Mouse (Mus musculus) hindbrain, embryonic 11.5 days (tissue): ENCODE measurements at regions not wholly inside any gene's neighbourhood (a gene's known extent, or its start where the extent isn't known, plus 50 kb on each side); places are given as distances from the start of the nearest gene placed in this dataset.

Source experiments
- ATAC-seq: fragments of 200-750 bp; cut with Nextera tagmentation; 2 replicates; pipeline ENCODE4 v1.8.0; 2017; ENCODE audit warnings: mild to moderate bottlenecking, moderate TSS enrichment, moderate library complexity; ENCODE audit not compliant: low FRiP score
- DNase-seq: peaks from one replicate; pipeline ENCODE4 v3.0.0-alpha.2; 2015; ENCODE audit warnings: low spot score
- H3K27ac ChIP-seq: fragments of 300-500 bp; sonication (generic); 2 replicates; pipeline ENCODE4 v1.5.1; 2014; ENCODE audit warnings: mild to moderate bottlenecking, low read depth, low read length
- H3K27me3 ChIP-seq: fragments of 300-500 bp; sonication (generic); 2 replicates; pipeline ENCODE4 v1.6.1; 2014; ENCODE audit warnings: mild to moderate bottlenecking, low read length, moderate library complexity, mixed read lengths; ENCODE audit not compliant: control insufficient read depth, insufficient read depth
- H3K36me3 ChIP-seq: fragments of 300-500 bp; sonication (generic); 2 replicates; pipeline ENCODE4 v1.6.1; 2014; ENCODE audit warnings: mild to moderate bottlenecking, low read length, moderate library complexity, mixed read lengths; ENCODE audit not compliant: control insufficient read depth, insufficient read depth
- H3K4me1 ChIP-seq: fragments of 300-500 bp; sonication (generic); replicated peaks from 2 replicates; pipeline ENCODE4 v1.6.1; 2014; ENCODE audit warnings: low read length, mixed read lengths; ENCODE audit not compliant: control insufficient read depth, insufficient read depth
- H3K4me2 ChIP-seq: fragments of 300-500 bp; sonication (generic); replicated peaks from 2 replicates; pipeline ENCODE4 v1.6.1; 2014; ENCODE audit warnings: mild to moderate bottlenecking, low read depth, low read length
- H3K4me3 ChIP-seq: fragments of 300-500 bp; sonication (generic); 2 replicates; pipeline ENCODE4 v1.5.1; 2014; ENCODE audit warnings: low read depth, low read length
- H3K9ac ChIP-seq: fragments of 300-500 bp; sonication (generic); 2 replicates; pipeline ENCODE4 v1.6.1; 2014; ENCODE audit warnings: low read depth, low read length
- H3K9me3 ChIP-seq: fragments of 300-500 bp; sonication (generic); 2 replicates; pipeline ENCODE4 v1.6.1; 2016; ENCODE audit warnings: low read length; ENCODE audit not compliant: control insufficient read depth
- WGBS: fragments of 180-500 bp; shearing (Covaris S2); extraction: QIAGEN DNeasy Blood & Tissue Kit; methylation state at CpG from one replicate; pipeline ENCODE4 v1.1.7; 2014; 5-methylcytosine and 5-hydroxymethylcytosine counted together

GRCm38 (mm10) chr1:121096551-121097550, 235.5 kb downstream of the Insig2 start:
- H3K27me3 ChIP-seq = no peaks in the 10 kb centered on the region
- no peak for ATAC-seq

DNA sequence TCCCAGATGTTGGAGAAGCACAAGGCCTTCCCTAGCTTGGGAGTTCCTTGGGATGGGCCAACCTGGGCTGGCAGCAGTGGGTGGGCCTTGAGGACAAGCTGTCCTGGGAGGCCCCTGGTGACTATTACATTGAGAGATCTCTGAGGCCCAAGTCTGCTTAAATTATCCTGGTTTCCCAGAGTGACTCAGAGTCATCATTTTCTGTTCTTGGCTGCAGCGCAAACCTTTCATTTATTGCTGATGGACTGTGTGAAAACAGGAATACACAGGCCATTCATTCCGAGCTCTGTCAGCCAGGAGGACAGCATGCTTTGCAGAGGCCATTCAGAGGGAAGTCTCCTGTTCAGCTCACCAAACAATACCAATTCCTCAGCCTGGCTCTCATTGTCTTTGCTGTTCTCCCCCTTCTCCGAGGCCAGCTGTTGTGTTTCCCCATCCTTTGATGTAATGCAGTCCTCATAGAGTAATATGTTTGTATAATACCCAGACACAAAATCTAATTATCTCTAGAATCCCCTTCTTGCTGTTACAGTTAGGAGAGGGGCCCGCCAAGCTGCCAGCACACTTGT, 220.5 kb downstream of the Insig2 start:
- Histone ChIP-seq H3K4me3 (no peak overlapping the region), H3K36me3 (no peaks in the 10 kb centered on the region), H3K4me2 (no peak overlapping the region), H3K27me3 (no peaks in the 10 kb centered on the region), H3K4me1 (0 out of 2 replicates have a peak, but pooled peaks cover 2% of the 10 kb centered on the region), H3K9me3 (no peaks in the 10 kb centered on the region), H3K27ac (no peak overlapping the region), H3K9ac (no peak overlapping the region)
- WGBS = 41% methylated on average over 4 of the region's 4 CpGs
- ATAC-seq = no peak
- DNase-seq = peak; percentile 13

More at GRCm38 (mm10) chr1:121096551-121097550, 235.5 kb downstream of the Insig2 start:
- WGBS = 8% methylated on average over 28 of the region's 28 CpGs
- H3K4me1 ChIP-seq = no peaks in the 10 kb centered on the region
- peak; percentile 26 for DNase-seq
- H3K4me3 ChIP-seq = peak overlapping the region; percentile 24
- no peaks in the 10 kb centered on the region for H3K9me3 ChIP-seq
- H3K9ac ChIP-seq = no peak overlapping the region
- no peak overlapping the region for H3K27ac ChIP-seq
- no peaks in the 10 kb centered on the region for H3K36me3 ChIP-seq
- peak overlapping the region; percentile 42 for H3K4me2 ChIP-seq

- H3K27me3 ChIP-seq = no peaks in the 10 kb centered on the region
- ATAC-seq (no peak), DNase-seq (no peak)
- 0 out of 2 replicates have a peak, but pooled peaks cover 2% of the 10 kb centered on the region for H3K4me1 ChIP-seq
- 37% methylated on average over 1 of the region's 1 CpGs for WGBS
- no peak overlapping the region for H3K27ac ChIP-seq
- no peak overlapping the region for H3K4me2 ChIP-seq
- H3K9ac ChIP-seq = no peak overlapping the region
- no peaks in the 10 kb centered on the region for H3K9me3 ChIP-seq
- no peak overlapping the region for H3K4me3 ChIP-seq
- no peaks in the 10 kb centered on the region for H3K36me3 ChIP-seq
These were observed 219.9 kb downstream of the Insig2 start for GRCm38 (mm10) chr1:121112464-121112863.

- Histone ChIP-seq H3K9ac (no peak overlapping the region), H3K9me3 (no peaks in the 10 kb centered on the region), H3K4me2 (no peak overlapping the region), H3K27ac (no peak overlapping the region), H3K4me1 (0 out of 2 replicates have a peak, but pooled peaks cover 2% of the 10 kb centered on the region), H3K36me3 (no peaks in the 10 kb centered on the region), H3K27me3 (no peaks in the 10 kb centered on the region), H3K4me3 (no peak overlapping the region)
- DNase-seq (no peak), ATAC-seq (no peak)
- 88% methylated on average over 5 of the region's 5 CpGs for WGBS
These were observed 215.8 kb downstream of the Insig2 start for GRCm38 (mm10) chr1:121116626-121117025.

DNA sequence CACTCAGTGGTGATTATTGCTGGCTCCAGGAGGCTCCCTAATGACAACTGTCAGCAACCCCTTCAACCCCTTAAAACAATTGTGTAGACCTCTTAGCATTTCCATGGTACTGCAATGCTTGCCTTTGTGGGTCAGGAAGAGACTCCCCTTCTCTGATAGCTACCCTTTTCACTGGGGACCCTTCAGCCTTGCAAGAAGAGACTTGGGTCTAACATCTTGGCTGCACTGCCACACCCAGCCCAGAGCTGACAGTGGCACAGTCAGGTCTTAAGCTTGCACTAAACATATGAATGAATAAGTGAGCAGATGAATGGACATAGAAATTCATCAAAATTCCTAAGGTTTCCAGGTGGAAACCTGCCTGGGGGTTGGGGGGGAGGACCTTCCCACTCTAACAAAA, 209.0 kb downstream of the Insig2 start:
- no peak overlapping the region for H3K27ac ChIP-seq
- no peaks in the 10 kb centered on the region for H3K9me3 ChIP-seq
- no peak overlapping the region for H3K4me3 ChIP-seq
- no peaks in the 10 kb centered on the region for H3K4me1 ChIP-seq
- H3K9ac ChIP-seq = no peak overlapping the region
- DNase-seq = no peak
- H3K36me3 ChIP-seq = no peaks in the 10 kb centered on the region
- H3K4me2 ChIP-seq = no peak overlapping the region
- no peak for ATAC-seq
- no peaks in the 10 kb centered on the region for H3K27me3 ChIP-seq

GRCm38 (mm10) chr1:121136284-121136683, 196.1 kb downstream of the Insig2 start:
- H3K4me3 ChIP-seq = no peak overlapping the region
- DNase-seq (no peak), ATAC-seq (no peak)
- no peaks in the 10 kb centered on the region for H3K36me3 ChIP-seq
- H3K27ac ChIP-seq = no peak overlapping the region
- H3K4me1 ChIP-seq = no peaks in the 10 kb centered on the region
- H3K27me3 ChIP-seq = no peaks in the 10 kb centered on the region
- no peak overlapping the region for H3K9ac ChIP-seq
- WGBS = 90% methylated on average over 4 of the region's 4 CpGs
- no peak overlapping the region for H3K4me2 ChIP-seq
- no peaks in the 10 kb centered on the region for H3K9me3 ChIP-seq

GRCm38 (mm10) chr1:121136846-121137245, 195.5 kb downstream of the Insig2 start:
- no peak for ATAC-seq
- H3K36me3 ChIP-seq = no peaks in the 10 kb centered on the region
- H3K27ac ChIP-seq = no peak overlapping the region
- no peak overlapping the region for H3K4me3 ChIP-seq
- 97% methylated on average over 4 of the region's 4 CpGs for WGBS
- H3K4me1 ChIP-seq = no peaks in the 10 kb centered on the region
- DNase-seq = no peak
- no peaks in the 10 kb centered on the region for H3K9me3 ChIP-seq
- H3K9ac ChIP-seq = no peak overlapping the region
- H3K4me2 ChIP-seq = no peak overlapping the region
- no peaks in the 10 kb centered on the region for H3K27me3 ChIP-seq

- no peak for ATAC-seq
- no peaks in the 10 kb centered on the region for H3K9me3 ChIP-seq
- no peak for DNase-seq
These were observed 187.4 kb downstream of the Insig2 start for GRCm38 (mm10) chr1:121144981-121145380.

More at GRCm38 (mm10) chr1:121144981-121145380, 187.4 kb downstream of the Insig2 start:
- no peak overlapping the region for H3K4me3 ChIP-seq
- no peak overlapping the region for H3K9ac ChIP-seq
- no peaks in the 10 kb centered on the region for H3K27me3 ChIP-seq
- no peaks in the 10 kb centered on the region for H3K4me1 ChIP-seq
- no peak overlapping the region for H3K27ac ChIP-seq
- WGBS = 82% methylated on average over 1 of the region's 1 CpGs
- H3K36me3 ChIP-seq = no peaks in the 10 kb centered on the region
- no peak overlapping the region for H3K4me2 ChIP-seq
